Mouse (Mus musculus) hindbrain, embryonic 13.5 days (tissue): ENCODE data around the gene Gm21973. TPM values are rescaled to one million over a fixed set of nuclear protein-coding genes. Genes with fewer than 3 reads are reported as not detected.

Experiments used
- ATAC-seq: fragments of 200-750 bp; cut with Nextera tagmentation; 2 replicates; pipeline ENCODE4 v1.8.0; 2017; ENCODE audit warnings: moderate TSS enrichment; ENCODE audit not compliant: low FRiP score
- H3K27ac ChIP-seq: fragments of 300-500 bp; sonication (generic); 2 replicates; pipeline ENCODE4 v1.5.1; 2015; ENCODE audit warnings: inconsistent platforms, mild to moderate bottlenecking, moderate library complexity
- H3K27me3 ChIP-seq: fragments of 300-500 bp; sonication (generic); 2 replicates; pipeline ENCODE4 v1.6.1; 2015; ENCODE audit warnings: mild to moderate bottlenecking, inconsistent platforms
- H3K36me3 ChIP-seq: fragments of 300-500 bp; sonication (generic); 2 replicates; pipeline ENCODE4 v1.6.1; 2015; ENCODE audit warnings: mild to moderate bottlenecking, inconsistent platforms
- H3K4me1 ChIP-seq: fragments of 300-500 bp; sonication (generic); replicated peaks from 2 replicates; pipeline ENCODE4 v1.6.1; 2015; ENCODE audit warnings: inconsistent platforms
- H3K4me2 ChIP-seq: fragments of 300-500 bp; sonication (generic); 2 replicates; pipeline ENCODE4 v1.6.1; 2015; ENCODE audit warnings: inconsistent platforms, mild to moderate bottlenecking, moderate library complexity
- H3K4me3 ChIP-seq: fragments of 300-500 bp; sonication (generic); 2 replicates; pipeline ENCODE4 v1.5.1; 2015; ENCODE audit warnings: mild to moderate bottlenecking, inconsistent platforms
- H3K9ac ChIP-seq: fragments of 300-500 bp; sonication (generic); 2 replicates; pipeline ENCODE4 v1.6.1; 2015; ENCODE audit warnings: mild to moderate bottlenecking, inconsistent platforms
- H3K9me3 ChIP-seq: fragments of 300-500 bp; sonication (generic); 2 replicates; pipeline ENCODE4 v1.6.1; 2016; ENCODE audit warnings: inconsistent platforms
- WGBS: fragments of 180-500 bp; shearing (Covaris S2); methylation state at CpG from one replicate; pipeline ENCODE4 v1.1.7; 2015; 5-methylcytosine and 5-hydroxymethylcytosine counted together
- polyA plus RNA-seq: library from polyadenylated mRNA; unstranded; fragments of >200 nt; fragmentation: Nextera tagmentation; extraction: Ambion mirVana; gene quantifications from 2 replicates; pipeline ENCODE4 v1.2.1, GENCODE M21; 2015

Gene Gm21973
- polyA plus RNA-seq, 1 experiment from 2014 or later = not detected

DNA sequence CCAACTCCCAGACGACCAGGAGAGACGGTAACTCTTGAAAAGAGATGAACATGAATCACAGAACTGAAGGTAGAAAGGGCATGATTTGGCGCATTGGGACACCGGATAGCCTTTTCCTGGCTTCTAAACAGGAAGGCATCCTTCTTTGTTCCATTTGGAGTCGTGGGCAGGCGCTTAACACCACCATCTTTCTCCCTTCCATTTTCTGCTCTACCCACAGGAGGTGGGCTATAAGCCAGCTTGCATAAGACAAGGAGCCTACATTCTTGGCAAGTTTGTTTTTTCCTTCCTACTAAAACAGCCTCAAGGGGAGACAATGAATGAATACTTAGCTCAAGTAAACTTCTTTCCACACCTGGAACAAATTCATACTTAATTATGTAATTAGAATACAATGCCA, 88.5 kb downstream of the Gm21973 start:
- Histone ChIP-seq H3K27me3 (no peaks in the 10 kb centered on the region), H3K9ac (no peak overlapping the region), H3K27ac (no peak overlapping the region), H3K36me3 (no peaks in the 10 kb centered on the region), H3K4me3 (no peak overlapping the region), H3K4me1 (no peaks in the 10 kb centered on the region), H3K4me2 (no peak overlapping the region), H3K9me3 (no peaks in the 10 kb centered on the region)
- ATAC-seq = no peak
- WGBS = 90% methylated on average over 6 of the region's 6 CpGs

DNA sequence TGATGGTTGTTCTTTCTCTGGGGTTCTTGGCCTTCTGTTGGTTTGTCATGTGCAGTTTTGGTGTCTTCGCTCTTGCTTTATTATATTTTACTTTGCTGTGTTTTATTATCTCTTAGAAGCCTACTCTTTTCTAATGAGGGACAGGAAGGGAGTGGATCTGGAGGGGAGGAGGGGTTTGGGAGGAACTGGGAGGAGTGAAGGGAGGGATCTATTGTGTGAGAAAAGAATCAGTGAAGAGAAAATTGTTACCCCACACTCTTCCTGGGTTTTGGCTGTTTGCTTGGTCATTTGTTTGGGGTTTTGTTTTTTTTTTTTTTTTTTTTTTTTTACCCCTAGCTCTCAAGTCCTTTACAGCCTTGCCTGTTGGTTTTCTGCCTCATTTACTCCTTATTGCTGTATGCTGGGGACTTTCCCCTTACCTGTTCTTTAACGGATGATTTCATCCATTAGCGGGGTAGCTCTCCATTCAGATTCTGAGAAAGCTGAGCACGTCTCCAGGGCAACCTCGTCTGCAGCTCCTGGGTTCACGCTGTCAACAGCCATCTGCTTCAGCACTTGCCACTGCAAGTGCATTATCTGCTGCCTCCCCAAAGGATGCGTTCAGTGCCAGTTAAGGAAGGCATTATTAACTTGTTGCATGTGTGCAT, 96.1 kb downstream of the Gm21973 start:
- peaks cover 14% of the 10 kb centered on the region for H3K4me1 ChIP-seq
- no peak overlapping the region for H3K9ac ChIP-seq
- H3K27me3 ChIP-seq = no peaks in the 10 kb centered on the region
- no peak overlapping the region for H3K4me3 ChIP-seq
- H3K9me3 ChIP-seq = no peaks in the 10 kb centered on the region
- peak; percentile 90 for ATAC-seq
- H3K27ac ChIP-seq = no peak overlapping the region
- H3K4me2 ChIP-seq = no peak overlapping the region
- WGBS = 12% methylated on average over 7 of the region's 7 CpGs
- H3K36me3 ChIP-seq = no peaks in the 10 kb centered on the region

DNA sequence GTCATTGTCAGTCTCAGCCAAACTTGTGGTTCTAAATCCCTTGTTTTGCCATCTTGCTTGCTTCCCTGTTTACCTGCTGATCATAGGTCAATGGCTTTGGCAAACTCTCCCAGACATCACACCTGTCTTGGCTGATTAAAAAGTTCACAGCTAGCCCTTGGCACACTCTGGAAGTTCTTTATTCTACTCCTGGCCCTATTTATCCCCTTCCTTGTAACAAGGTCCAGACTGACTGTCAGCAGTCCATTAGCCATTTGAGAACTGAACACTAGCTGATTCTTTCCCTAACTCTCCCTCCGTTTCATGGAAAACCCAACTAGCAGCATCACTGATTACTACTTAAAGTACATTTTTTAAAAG, 96.6 kb downstream of the Gm21973 start:
- Histone ChIP-seq H3K4me1 (peaks cover 14% of the 10 kb centered on the region), H3K4me2 (no peak overlapping the region), H3K36me3 (no peaks in the 10 kb centered on the region), H3K4me3 (no peak overlapping the region), H3K27me3 (no peaks in the 10 kb centered on the region), H3K27ac (no peak overlapping the region), H3K9me3 (no peaks in the 10 kb centered on the region), H3K9ac (no peak overlapping the region)
- WGBS = 32% methylated on average over 1 of the region's 1 CpGs
- peak; percentile 61 for ATAC-seq

Other genes with a start within 250 kb of the Gm21973 start
- 0.40 and 0.75 TPM in 2 replicates for gene Prlr, start 148.1 kb upstream of the Gm21973 start, polyA plus RNA-seq
- not detected in 2 replicates for gene Agxt2, start 33.2 kb downstream of the Gm21973 start, polyA plus RNA-seq
- 7.8 and 9.0 TPM in 2 replicates for gene Dnajc21, start 145.1 kb downstream of the Gm21973 start, polyA plus RNA-seq
- gene Brix1, start 160.6 kb downstream of the Gm21973 start, polyA plus RNA-seq = 64.9 and 70.0 TPM in 2 replicates
- gene Rad1, start 160.6 kb downstream of the Gm21973 start, polyA plus RNA-seq = 26.0 and 29.4 TPM in 2 replicates
- not detected in 2 replicates for gene Ttc23l, start 233.3 kb downstream of the Gm21973 start, polyA plus RNA-seq